In genomic region chr1:135788708-135789107, GRCm38 (mm10) we compare ENCODE assay signal across 8 mouse cellular contexts. TPM values are rescaled to one million over a fixed set of nuclear protein-coding genes. Genes with fewer than 3 reads are reported as not detected.
DNase-seq lines count a peak whose midpoint lies in the region; ATAC-seq lines count a peak whose summit lies in the region.

No protein-coding gene starts in this region.

- DNase-seq in CD4-positive, CD25-positive, alpha-beta regulatory T cell, adult 2 months (ENCODE audit: low read depth, low spot score), result peak; percentile 74
- peak; percentile 41 to 48 for DNase-seq in right cerebral cortex, adult 2 months (ENCODE audit: low spot score in 2 of 2)
- no peak for DNase-seq in right cerebral cortex, postnatal 25 days
- peak; percentile 50 for DNase-seq in lung, postnatal 14 days
- no peak for DNase-seq in cerebellum, adult 8-10 months
- DNase-seq in left cerebral cortex, adult 9 months (ENCODE audit: low spot score in 2 of 2), result no peak

- no peak for ATAC-seq in CD4-positive, CD25-positive, alpha-beta regulatory T cell, adult 4 months
- ATAC-seq in intestine, embryonic 16.5 days, result peak; percentile 36; the same call in 1 of the 2 replicates

- H3K9me3 ChIP-seq in intestine, embryonic 16.5 days (ENCODE audit: control insufficient read depth, low read length), result no peaks in the 10 kb centered on the region

- H3K27me3 ChIP-seq in intestine, embryonic 16.5 days (replicated peaks; ENCODE audit: control insufficient read depth, insufficient read depth, low read length), result no peaks in the 10 kb centered on the region

- no peaks in the 10 kb centered on the region for H3K36me3 ChIP-seq in intestine, embryonic 16.5 days (ENCODE audit: control insufficient read depth, insufficient read depth, low read length)

- H3K27ac ChIP-seq in intestine, embryonic 16.5 days (ENCODE audit: low read length), result no peak overlapping the region

- peak overlapping the region; percentile 19; the same call in 1 of the 2 replicates for H3K4me2 ChIP-seq in intestine, embryonic 16.5 days (ENCODE audit: low read depth, low read length)

- no peak overlapping the region for H3K9ac ChIP-seq in intestine, embryonic 16.5 days (ENCODE audit: low read depth, low read length)

- no peak overlapping the region for H3K4me3 ChIP-seq in intestine, embryonic 16.5 days (ENCODE audit: low read length)

- peaks cover 18% of the 10 kb centered on the region for H3K4me1 ChIP-seq in intestine, embryonic 16.5 days (ENCODE audit: control insufficient read depth, insufficient read depth, low read length)

- WGBS in intestine, embryonic 16.5 days, result 17% methylated on average over 10 of the region's 10 CpGs

RNA-seq across cellular contexts. Expression of gene Tnni1, which starts 9.5 kb away (rescaled TPM):
- polyA plus RNA-seq in CD4-positive, CD25-positive, alpha-beta regulatory T cell, adult 4 months (2017; shearing (Covaris generic)), result not detected
- polyA plus RNA-seq in intestine, embryonic 16.5 days (2015; fragmentation: Nextera tagmentation; extraction: Ambion mirVana), result 6.4 and 8.7 TPM in 2 replicates

RNA-seq across cellular contexts. Expression of gene Phlda3, which starts 22.8 kb away (rescaled TPM):
- polyA plus RNA-seq in CD4-positive, CD25-positive, alpha-beta regulatory T cell, adult 4 months (2017; shearing (Covaris generic)), result under 1 TPM; 0.58 to 0.98 TPM
- polyA plus RNA-seq in intestine, embryonic 16.5 days (2015; fragmentation: Nextera tagmentation; extraction: Ambion mirVana), result 36.2 and 36.6 TPM in 2 replicates

RNA-seq across cellular contexts. Expression of gene Lad1, which starts 29.7 kb away (rescaled TPM):
- 10 to 100 TPM in 1 of 2 experiments, 1 to 10 TPM in 1; 9.2 to 13.6 TPM for polyA plus RNA-seq in CD4-positive, CD25-positive, alpha-beta regulatory T cell, adult 4 months (2017; shearing (Covaris generic))
- 260 and 283 TPM in 2 replicates for polyA plus RNA-seq in intestine, embryonic 16.5 days (2015; fragmentation: Nextera tagmentation; extraction: Ambion mirVana)

RNA-seq across cellular contexts. Expression of gene Tnnt2, which starts 47.4 kb away (rescaled TPM):
- polyA plus RNA-seq in CD4-positive, CD25-positive, alpha-beta regulatory T cell, adult 4 months (2017; shearing (Covaris generic)), result 1 to 10 TPM in 1 of 2 experiments, under 1 TPM in 1; 0.83 to 1.4 TPM
- 23.5 and 26.7 TPM in 2 replicates for polyA plus RNA-seq in intestine, embryonic 16.5 days (2015; fragmentation: Nextera tagmentation; extraction: Ambion mirVana)

Comparison
In these comparisons a context has a peak if more than half of its experiments do, and no peak if none do; other contexts are left out.
1. DNase-seq: peak in CD4-positive, CD25-positive, alpha-beta regulatory T cell, adult 2 months (single experiment), right cerebral cortex, adult 2 months (2 of 2) and lung, postnatal 14 days (single experiment); none in right cerebral cortex, postnatal 25 days (single experiment), cerebellum, adult 8-10 months (single experiment) and left cerebral cortex, adult 9 months (0 of 2).
2. RNA of gene Phlda3, which starts 22.8 kb away (polyA plus RNA-seq): 36.2 to 36.6 TPM in intestine, embryonic 16.5 days; 0.58 to 0.98 TPM in CD4-positive, CD25-positive, alpha-beta regulatory T cell, adult 4 months; every median in the first group is over 10 times any median in the second.
3. RNA of gene Lad1, which starts 29.7 kb away (polyA plus RNA-seq): 260 to 283 TPM in intestine, embryonic 16.5 days; 9.2 to 13.6 TPM in CD4-positive, CD25-positive, alpha-beta regulatory T cell, adult 4 months; every median in the first group is over 10 times any median in the second.